Mouse (Mus musculus): ENCODE results near the gene Cldn6. TPM values are rescaled to one million over a fixed set of nuclear protein-coding genes. Genes with fewer than 3 reads are reported as not detected.

Gene Cldn6
- polyA plus RNA-seq, 1 experiment = 0.11 TPM

GRCm38 (mm10) chr17:23665511-23665910, 13.5 kb upstream of the Cldn6 start:
- WGBS = 76% methylated on average over 14 of the region's 14 CpGs
- Histone ChIP-seq H3K27ac (ENCODE audit: insufficient read depth, low read length) (no peak overlapping the region), H3K4me3 (replicated peaks; ENCODE audit: insufficient read depth, low read depth, low read length) (no peak overlapping the region), H3K4me1 (ENCODE audit: control insufficient read depth, insufficient read depth, low read length) (peaks cover 1% of the 10 kb centered on the region; the same call in 1 of the 2 replicates), H3K27me3 (ENCODE audit: control insufficient read depth, insufficient read depth, low read length) (no peaks in the 10 kb centered on the region; the same call in 1 of the 2 replicates)
- DNase-seq = no peak
- no peak for TF ChIP-seq POLR2A (IDR thresholded peaks at IDR 0.05; ENCODE audit: borderline replicate concordance, insufficient read depth, low read length)

GRCm38 (mm10) chr17:23670516-23671074, 8.5 kb upstream of the Cldn6 start:
- Histone ChIP-seq H3K27ac (ENCODE audit: insufficient read depth, low read length) (no peak overlapping the region), H3K27me3 (ENCODE audit: control insufficient read depth, insufficient read depth, low read length) (no peaks in the 10 kb centered on the region), H3K4me3 (replicated peaks; ENCODE audit: insufficient read depth, low read depth, low read length) (no peak overlapping the region), H3K4me1 (ENCODE audit: control insufficient read depth, insufficient read depth, low read length) (no peaks in the 10 kb centered on the region; the same call in 1 of the 2 replicates)
- WGBS = 86% methylated on average over 7 of the region's 7 CpGs
- DNase-seq = peak in 1 of 2 experiments; percentile 12
- TF ChIP-seq POLR2A (IDR thresholded peaks at IDR 0.05; ENCODE audit: borderline replicate concordance, insufficient read depth, low read length) = no peak
- no peak for TF ChIP-seq CTCF (IDR thresholded peaks at IDR 0.05; ENCODE audit: borderline replicate concordance, insufficient read depth, low read depth, low read length)

GRCm38 (mm10) chr17:23671519-23671918, 7.5 kb upstream of the Cldn6 start:
- Histone ChIP-seq H3K4me1 (ENCODE audit: control insufficient read depth, insufficient read depth, low read length) (no peaks in the 10 kb centered on the region; the same call in 1 of the 2 replicates), H3K27ac (ENCODE audit: insufficient read depth, low read length) (no peak overlapping the region), H3K4me3 (replicated peaks; ENCODE audit: insufficient read depth, low read depth, low read length) (no peak overlapping the region), H3K27me3 (ENCODE audit: control insufficient read depth, insufficient read depth, low read length) (no peaks in the 10 kb centered on the region)
- peak in 1 of 2 experiments; percentile 7 for DNase-seq
- TF ChIP-seq POLR2A (IDR thresholded peaks at IDR 0.05; ENCODE audit: borderline replicate concordance, insufficient read depth, low read length) = no peak
- no peak for TF ChIP-seq CTCF (IDR thresholded peaks at IDR 0.05; ENCODE audit: borderline replicate concordance, insufficient read depth, low read depth, low read length)
- 95% methylated on average over 3 of the region's 3 CpGs for WGBS

- Histone ChIP-seq H3K27ac (ENCODE audit: insufficient read depth, low read length) (no peak overlapping the region), H3K27me3 (ENCODE audit: control insufficient read depth, insufficient read depth, low read length) (no peaks in the 10 kb centered on the region), H3K4me3 (replicated peaks; ENCODE audit: insufficient read depth, low read depth, low read length) (no peak overlapping the region), H3K4me1 (ENCODE audit: control insufficient read depth, insufficient read depth, low read length) (no peaks in the 10 kb centered on the region; the same call in 1 of the 2 replicates)
- 60% methylated on average over 3 of the region's 3 CpGs for WGBS
- peak in 1 of 2 experiments; percentile 20 for DNase-seq
- TF ChIP-seq CTCF (IDR thresholded peaks at IDR 0.05; ENCODE audit: borderline replicate concordance, insufficient read depth, low read depth, low read length) (no peak), POLR2A (IDR thresholded peaks at IDR 0.05; ENCODE audit: borderline replicate concordance, insufficient read depth, low read length) (no peak)
Measured at GRCm38 (mm10) chr17:23672761-23673160, 6.3 kb upstream of the Cldn6 start.

- H3K4me1 ChIP-seq (ENCODE audit: control insufficient read depth, insufficient read depth, low read length) = no peaks in the 10 kb centered on the region; the same call in 1 of the 2 replicates
- TF ChIP-seq POLR2A (IDR thresholded peaks at IDR 0.05; ENCODE audit: borderline replicate concordance, insufficient read depth, low read length) (peak; percentile 78; the same call in 1 of the 2 replicates), CTCF (IDR thresholded peaks at IDR 0.05; ENCODE audit: borderline replicate concordance, insufficient read depth, low read depth, low read length) (no peak)
Measured at GRCm38 (mm10) chr17:23673424-23674073, 5.5 kb upstream of the Cldn6 start, which contains the start of the genes Hcfc1r1 and Thoc6. Gene Hcfc1r1 (plus strand): TSS chr17:23673596. Gene Thoc6 (minus strand): TSS chr17:23673882.

GRCm38 (mm10) chr17:23674271-23674952, 4.6 kb upstream of the Cldn6 start:
- Histone ChIP-seq H3K27me3 (ENCODE audit: control insufficient read depth, insufficient read depth, low read length) (no peaks in the 10 kb centered on the region), H3K27ac (ENCODE audit: insufficient read depth, low read length) (peak overlapping the region; percentile 60), H3K4me1 (ENCODE audit: control insufficient read depth, insufficient read depth, low read length) (no peaks in the 10 kb centered on the region; the same call in 1 of the 2 replicates), H3K4me3 (replicated peaks; ENCODE audit: insufficient read depth, low read depth, low read length) (peak overlapping the region; percentile 67)
- TF ChIP-seq POLR2A (IDR thresholded peaks at IDR 0.05; ENCODE audit: borderline replicate concordance, insufficient read depth, low read length) (no peak), CTCF (IDR thresholded peaks at IDR 0.05; ENCODE audit: borderline replicate concordance, insufficient read depth, low read depth, low read length) (no peak)
- WGBS = 9% methylated on average over 9 of the region's 9 CpGs
- DNase-seq = peak; percentile 64 to 78

More at GRCm38 (mm10) chr17:23673424-23674073, 5.5 kb upstream of the Cldn6 start, which contains the start of the genes Hcfc1r1 and Thoc6:
- Histone ChIP-seq H3K4me3 (replicated peaks; ENCODE audit: insufficient read depth, low read depth, low read length) (peak within 1 kb of the TSS; percentile 67), H3K27ac (ENCODE audit: insufficient read depth, low read length) (peak within 1 kb of the TSS; percentile 78), H3K27me3 (ENCODE audit: control insufficient read depth, insufficient read depth, low read length) (no peaks in the 10 kb centered on the region)
- under 1% methylated on average over 45 of the region's 45 CpGs for WGBS
- peak; percentile 97 for DNase-seq

GRCm38 (mm10) chr17:23675127-23675526, 3.9 kb upstream of the Cldn6 start:
- H3K27me3 ChIP-seq (ENCODE audit: control insufficient read depth, insufficient read depth, low read length) = no peaks in the 10 kb centered on the region
- WGBS = 9% methylated on average over 5 of the region's 5 CpGs
- H3K27ac ChIP-seq (ENCODE audit: insufficient read depth, low read length) = peak overlapping the region; percentile 60
- H3K4me3 ChIP-seq (replicated peaks; ENCODE audit: insufficient read depth, low read depth, low read length) = peak overlapping the region; percentile 67
- TF ChIP-seq POLR2A (IDR thresholded peaks at IDR 0.05; ENCODE audit: borderline replicate concordance, insufficient read depth, low read length) (no peak), CTCF (IDR thresholded peaks at IDR 0.05; ENCODE audit: borderline replicate concordance, insufficient read depth, low read depth, low read length) (no peak)
- DNase-seq = peak; percentile 69 to 81
- no peaks in the 10 kb centered on the region; the same call in none of the 2 replicates for H3K4me1 ChIP-seq (ENCODE audit: control insufficient read depth, insufficient read depth, low read length)

Data from cerebellum, adult 2 months (tissue).